Mouse (Mus musculus) small intestine, adult 2 months (tissue): Measurements from ENCODE around the gene Grap2.

ENCODE experiments used
- CTCF ChIP-seq: fragments of 200-500 bp; IDR thresholded peaks from 2 replicates; pipeline ENCODE4 v1.5.1; 2012; ENCODE audit warnings: low read depth, mild to moderate bottlenecking, control low read depth, inconsistent platforms, low read length, moderate library complexity, mixed read lengths; ENCODE audit not compliant: insufficient replicate concordance, insufficient read length; ENCODE audit errors: extremely low read depth
- POLR2A ChIP-seq: fragments of 200-500 bp; IDR thresholded peaks from 2 replicates; pipeline ENCODE4 v1.6.1; 2012; ENCODE audit warnings: low read depth, mild to moderate bottlenecking, control low read depth, inconsistent platforms, low read length, moderate library complexity

GRCm38 (mm10) chr15:80681466-80681881 lies 109.1 kb downstream of the Grap2 start:
- no peak for TF ChIP-seq CTCF
- no peak for TF ChIP-seq POLR2A
